Mouse (Mus musculus): ENCODE measurements around the gene Prc1. TPM values are rescaled to one million over a fixed set of nuclear protein-coding genes. Genes with fewer than 3 reads are reported as not detected.
"Not testable (repeated sequence)": the region's sequence is repeated elsewhere in the genome, so short reads cannot be mapped to it uniquely, and the experiment has no call there.

Gene Prc1
- polyA plus RNA-seq, 1 experiment from 2014 or later = 108 TPM

GRCm38 (mm10) chr7:80318670-80319069 is 24.4 kb downstream of the Prc1 start:
- H3K27me3 ChIP-seq (replicated peaks; ENCODE audit: control insufficient read depth, insufficient read depth, low read length) = no peaks in the 10 kb centered on the region

GRCm38 (mm10) chr7:80319846-80320496 is 25.7 kb downstream of the Prc1 start:
- Histone ChIP-seq H3K27me3 (replicated peaks; ENCODE audit: control insufficient read depth, insufficient read depth, low read length) (no peaks in the 10 kb centered on the region), H3K9me3 (ENCODE audit: control insufficient read depth, low read length) (no peaks in the 10 kb centered on the region), H3K9ac (ENCODE audit: low read depth, low read length) (no peak overlapping the region), H3K27ac (replicated peaks; ENCODE audit: low read depth, low read length) (no peak overlapping the region), H3K36me3 (ENCODE audit: control insufficient read depth, insufficient read depth, low read length) (peaks cover 40% of the 10 kb centered on the region), H3K4me1 (ENCODE audit: control insufficient read depth, insufficient read depth, low read length) (peaks cover 9% of the 10 kb centered on the region), H3K4me2 (ENCODE audit: low read depth, low read length) (no peak overlapping the region), H3K4me3 (ENCODE audit: low read depth, low read length) (no peak overlapping the region)
- ATAC-seq (ENCODE audit: low read depth) (no peak), DNase-seq (ENCODE audit: low spot score) (no peak)
- 79% methylated on average over 19 of the region's 19 CpGs for WGBS

More at GRCm38 (mm10) chr7:80318670-80319069, 24.4 kb downstream of the Prc1 start:
- Histone ChIP-seq H3K36me3 (ENCODE audit: control insufficient read depth, insufficient read depth, low read length) (peaks cover 52% of the 10 kb centered on the region), H3K9me3 (ENCODE audit: control insufficient read depth, low read length) (no peaks in the 10 kb centered on the region), H3K4me2 (ENCODE audit: low read depth, low read length) (no peak overlapping the region), H3K9ac (ENCODE audit: low read depth, low read length) (no peak overlapping the region), H3K4me1 (ENCODE audit: control insufficient read depth, insufficient read depth, low read length) (peaks cover 9% of the 10 kb centered on the region), H3K27ac (replicated peaks; ENCODE audit: low read depth, low read length) (no peak overlapping the region), H3K4me3 (ENCODE audit: low read depth, low read length) (no peak overlapping the region)
- 90% methylated on average over 4 of the region's 4 CpGs for WGBS
- DNase-seq (ENCODE audit: low spot score) (peak; percentile 27), ATAC-seq (ENCODE audit: low read depth) (peak; percentile 27; the same call in 1 of the 2 replicates)

- no peaks in the 10 kb centered on the region for H3K27me3 ChIP-seq (replicated peaks; ENCODE audit: control insufficient read depth, insufficient read depth, low read length)
- peaks cover 45% of the 10 kb centered on the region for H3K36me3 ChIP-seq (ENCODE audit: control insufficient read depth, insufficient read depth, low read length)
- H3K4me2 ChIP-seq (ENCODE audit: low read depth, low read length) = peak overlapping the region; percentile 76
- H3K27ac ChIP-seq (replicated peaks; ENCODE audit: low read depth, low read length) = peak overlapping the region; percentile 89; the same call in 1 of the 2 replicates
- ATAC-seq (ENCODE audit: low read depth) (no peak), DNase-seq (ENCODE audit: low spot score) (peak; percentile 27)
- peaks cover 9% of the 10 kb centered on the region for H3K4me1 ChIP-seq (ENCODE audit: control insufficient read depth, insufficient read depth, low read length)
- peak overlapping the region; percentile 71 for H3K9ac ChIP-seq (ENCODE audit: low read depth, low read length)
- 18% methylated on average over 8 of the region's 8 CpGs for WGBS
- H3K9me3 ChIP-seq (ENCODE audit: control insufficient read depth, low read length) = no peaks in the 10 kb centered on the region
- peak overlapping the region; percentile 62 for H3K4me3 ChIP-seq (ENCODE audit: low read depth, low read length)
Observed at GRCm38 (mm10) chr7:80323336-80323735, 29.1 kb downstream of the Prc1 start.

- peak within 1 kb of the TSS; percentile 89 for H3K27ac ChIP-seq (replicated peaks; ENCODE audit: low read depth, low read length)
- H3K9ac ChIP-seq (ENCODE audit: low read depth, low read length) = peak within 1 kb of the TSS; percentile 71
- no peaks in the 10 kb centered on the region for H3K9me3 ChIP-seq (ENCODE audit: control insufficient read depth, low read length)
- H3K4me3 ChIP-seq (ENCODE audit: low read depth, low read length) = peak within 1 kb of the TSS; percentile 62
- peak within 1 kb of the TSS; percentile 76 for H3K4me2 ChIP-seq (ENCODE audit: low read depth, low read length)
- ATAC-seq (ENCODE audit: low read depth) (peak; percentile 99), DNase-seq (ENCODE audit: low spot score) (peak; percentile 99)
- peaks cover 9% of the 10 kb centered on the region for H3K4me1 ChIP-seq (ENCODE audit: control insufficient read depth, insufficient read depth, low read length)
- WGBS = 2% methylated on average over 38 of the region's 38 CpGs
- no peaks in the 10 kb centered on the region for H3K27me3 ChIP-seq (replicated peaks; ENCODE audit: control insufficient read depth, insufficient read depth, low read length)
- H3K36me3 ChIP-seq (ENCODE audit: control insufficient read depth, insufficient read depth, low read length) = peaks cover 54% of the 10 kb centered on the region
Observed at GRCm38 (mm10) chr7:80324043-80324815, 30.0 kb downstream of the Prc1 start, which contains the start of gene Rccd1. TSS of gene Rccd1 (minus strand) at chr7:80324454.

- 39% methylated on average over 5 of the region's 5 CpGs for whole genome bisulfite sequencing
- H3K4me2 ChIP-seq (ENCODE audit: low read depth, low read length) = peak overlapping the region; percentile 76
- H3K9ac ChIP-seq (ENCODE audit: low read depth, low read length); H3K27me3 ChIP-seq (replicated peaks; ENCODE audit: control insufficient read depth, insufficient read depth, low read length); DNase-seq (ENCODE audit: low spot score); ATAC-seq (ENCODE audit: low read depth); H3K9me3 ChIP-seq (ENCODE audit: control insufficient read depth, low read length); H3K4me1 ChIP-seq (ENCODE audit: control insufficient read depth, insufficient read depth, low read length): not testable (repeated sequence)
- peak overlapping the region; percentile 52 for H3K27ac ChIP-seq (replicated peaks; ENCODE audit: low read depth, low read length)
- peaks cover 59% of the 10 kb centered on the region for H3K36me3 ChIP-seq (ENCODE audit: control insufficient read depth, insufficient read depth, low read length)
- peak overlapping the region; percentile 62; the same call in 1 of the 2 replicates for H3K4me3 ChIP-seq (ENCODE audit: low read depth, low read length)
Observed at GRCm38 (mm10) chr7:80324816-80325119, 30.5 kb downstream of the Prc1 start.

GRCm38 (mm10) chr7:80325292-80325868 is 31.1 kb downstream of the Prc1 start:
- Histone ChIP-seq H3K9me3 (ENCODE audit: control insufficient read depth, low read length) (no peaks in the 10 kb centered on the region), H3K9ac (ENCODE audit: low read depth, low read length) (no peak overlapping the region), H3K4me2 (ENCODE audit: low read depth, low read length) (no peak overlapping the region), H3K27ac (replicated peaks; ENCODE audit: low read depth, low read length) (peak overlapping the region; percentile 52; the same call in 1 of the 2 replicates), H3K36me3 (ENCODE audit: control insufficient read depth, insufficient read depth, low read length) (peaks cover 61% of the 10 kb centered on the region), H3K4me3 (ENCODE audit: low read depth, low read length) (no peak overlapping the region), H3K27me3 (replicated peaks; ENCODE audit: control insufficient read depth, insufficient read depth, low read length) (no peaks in the 10 kb centered on the region), H3K4me1 (ENCODE audit: control insufficient read depth, insufficient read depth, low read length) (peaks cover 9% of the 10 kb centered on the region)
- 90% methylated on average over 12 of the region's 16 CpGs for WGBS
- ATAC-seq (ENCODE audit: low read depth) = no peak
- no peak for DNase-seq (ENCODE audit: low spot score)

GRCm38 (mm10) chr7:80326076-80326475 is 31.8 kb downstream of the Prc1 start:
- Histone ChIP-seq H3K4me2 (ENCODE audit: low read depth, low read length) (no peak overlapping the region), H3K4me1 (ENCODE audit: control insufficient read depth, insufficient read depth, low read length) (peaks cover 9% of the 10 kb centered on the region), H3K4me3 (ENCODE audit: low read depth, low read length) (no peak overlapping the region), H3K9ac (ENCODE audit: low read depth, low read length) (no peak overlapping the region), H3K27ac (replicated peaks; ENCODE audit: low read depth, low read length) (no peak overlapping the region), H3K36me3 (ENCODE audit: control insufficient read depth, insufficient read depth, low read length) (peaks cover 62% of the 10 kb centered on the region), H3K9me3 (ENCODE audit: control insufficient read depth, low read length) (no peaks in the 10 kb centered on the region), H3K27me3 (replicated peaks; ENCODE audit: control insufficient read depth, insufficient read depth, low read length) (no peaks in the 10 kb centered on the region)
- no peak for ATAC-seq (ENCODE audit: low read depth)
- WGBS = 94% methylated on average over 19 of the region's 19 CpGs
- no peak for DNase-seq (ENCODE audit: low spot score)

GRCm38 (mm10) chr7:80330278-80330677 is 36.0 kb downstream of the Prc1 start:
- Histone ChIP-seq H3K9ac (ENCODE audit: low read depth, low read length) (no peak overlapping the region), H3K27me3 (replicated peaks; ENCODE audit: control insufficient read depth, insufficient read depth, low read length) (no peaks in the 10 kb centered on the region), H3K27ac (replicated peaks; ENCODE audit: low read depth, low read length) (no peak overlapping the region), H3K4me2 (ENCODE audit: low read depth, low read length) (no peak overlapping the region), H3K4me1 (ENCODE audit: control insufficient read depth, insufficient read depth, low read length) (no peaks in the 10 kb centered on the region), H3K9me3 (ENCODE audit: control insufficient read depth, low read length) (peaks cover 6% of the 10 kb centered on the region; the same call in 1 of the 2 replicates), H3K36me3 (ENCODE audit: control insufficient read depth, insufficient read depth, low read length) (peaks cover 100% of the 10 kb centered on the region), H3K4me3 (ENCODE audit: low read depth, low read length) (no peak overlapping the region)
- ATAC-seq (ENCODE audit: low read depth) (no peak), DNase-seq (ENCODE audit: low spot score) (no peak)
- 90% methylated on average over 8 of the region's 8 CpGs for WGBS
